Mouse (Mus musculus) A20 (cell line): ENCODE data around the gene Hdgfl3.
"Not testable (repeated sequence)": the region's sequence is repeated elsewhere in the genome, so short reads cannot be mapped to it uniquely, and the experiment has no call there.

Experiments
- DNase-seq: peaks from one replicate; pipeline ENCODE4 v3.0.0-alpha.2; 2011; ENCODE audit warnings: low read depth, low spot score

The Hdgfl3 gene

DNA sequence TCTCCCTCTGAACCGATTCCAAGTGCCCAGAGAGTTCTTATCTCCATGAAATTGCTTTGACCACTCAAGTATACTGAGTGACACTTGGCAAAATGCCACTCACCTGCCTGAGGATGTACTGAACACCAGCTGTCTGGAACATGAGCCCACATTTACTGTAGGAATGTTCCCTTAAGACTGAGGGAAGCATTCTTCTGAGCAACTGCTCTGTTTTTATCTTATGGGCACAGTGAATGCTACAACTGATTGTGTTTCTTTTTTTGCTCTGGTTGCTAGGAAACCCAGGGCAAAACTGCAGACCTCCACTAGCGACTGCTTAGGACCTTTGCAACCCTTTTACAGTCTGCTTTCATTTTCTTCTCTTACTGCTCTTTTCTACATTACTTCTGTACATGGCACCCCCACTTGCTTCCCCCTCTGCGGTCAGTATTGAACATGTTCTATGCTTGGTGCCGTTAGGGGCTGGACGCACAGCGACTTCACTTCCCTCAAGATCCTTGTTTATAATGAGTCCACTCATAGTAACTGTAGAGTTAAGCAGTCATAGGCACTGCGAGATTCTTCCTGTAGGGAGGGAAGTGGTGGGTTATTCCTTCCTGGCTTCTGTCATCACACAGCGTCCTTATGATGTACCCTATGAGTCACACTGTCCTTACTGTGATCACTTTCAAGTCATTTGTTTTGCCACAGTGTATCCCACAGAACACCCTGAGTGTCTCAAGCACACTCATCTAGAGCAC lies 79.5 kb downstream of the Hdgfl3 start:
- DNase-seq, result no peak

GRCm38 (mm10) chr7:81851706-81852105 lies 82.6 kb downstream of the Hdgfl3 start:
- no peak for DNase-seq

GRCm38 (mm10) chr7:81850171-81850570 lies 84.1 kb downstream of the Hdgfl3 start:
- no peak for DNase-seq

DNA sequence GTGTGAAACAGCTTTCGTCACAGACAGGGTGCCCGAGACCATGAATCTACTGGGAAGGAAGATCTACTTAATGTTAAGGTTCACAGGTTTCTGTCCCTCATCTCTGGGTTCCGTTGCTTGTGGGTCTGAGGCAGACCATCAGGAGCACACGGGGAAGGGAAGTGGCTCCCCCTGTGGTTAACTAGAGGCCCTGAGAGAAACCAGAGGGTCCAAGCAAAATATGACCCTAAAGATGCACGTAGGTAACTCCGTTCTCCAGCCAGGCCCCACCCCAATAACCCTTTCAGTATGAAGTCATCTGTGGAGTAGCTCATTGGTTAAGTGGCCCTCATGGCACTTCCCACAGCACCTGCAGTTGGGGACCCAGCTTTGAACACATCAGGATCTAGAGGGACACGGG lies 84.6 kb downstream of the Hdgfl3 start:
- no peak for DNase-seq

GRCm38 (mm10) chr7:81849214-81849613 lies 85.1 kb downstream of the Hdgfl3 start:
- DNase-seq, result peak; percentile 47

- DNase-seq, result no peak
Observed at GRCm38 (mm10) chr7:81847777-81848176, 86.5 kb downstream of the Hdgfl3 start.

- DNase-seq, result no peak
Observed at GRCm38 (mm10) chr7:81847010-81847409, 87.3 kb downstream of the Hdgfl3 start.

DNA sequence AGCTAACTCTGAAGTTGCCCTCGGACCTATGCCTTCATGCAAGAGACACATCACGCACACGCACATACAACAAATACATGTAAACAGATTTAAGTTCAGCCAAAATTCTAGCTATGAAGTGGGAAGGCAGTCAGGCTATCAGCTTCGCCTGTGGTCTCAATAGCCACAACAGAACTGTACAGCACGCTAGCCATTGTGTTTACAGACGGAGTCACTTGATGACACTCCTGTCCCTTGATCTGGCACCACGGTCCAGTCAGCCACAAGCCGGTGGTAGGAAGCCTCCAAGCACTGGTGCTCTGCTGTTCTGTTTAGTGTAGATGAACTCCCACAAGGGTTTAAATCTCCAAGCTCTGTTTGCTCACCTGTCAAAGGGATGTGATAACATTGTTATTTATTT lies 88.3 kb downstream of the Hdgfl3 start:
- DNase-seq, result no peak

DNA sequence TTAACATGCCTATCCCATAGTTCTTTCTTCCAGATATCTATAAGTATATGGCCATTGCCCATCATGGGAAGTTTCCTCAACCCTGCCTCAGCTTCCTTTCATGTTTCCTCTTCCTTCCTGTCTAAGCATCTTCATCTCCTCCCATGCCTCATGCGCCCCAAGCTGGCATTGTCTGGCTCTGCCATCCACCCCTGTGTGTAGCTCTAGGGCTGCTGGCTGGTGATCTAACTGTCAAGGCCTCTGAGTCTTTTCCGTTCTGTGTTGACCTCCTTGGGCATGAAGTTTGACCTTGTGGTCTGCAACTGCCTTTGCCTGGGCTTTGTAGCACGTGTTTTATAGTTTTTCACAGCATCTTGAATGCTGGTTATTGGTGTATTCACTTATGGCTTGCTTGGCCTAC lies 89.0 kb downstream of the Hdgfl3 start:
- no peak for DNase-seq

- no peak for DNase-seq
Observed at GRCm38 (mm10) chr7:81844801-81845200, 89.5 kb downstream of the Hdgfl3 start.

DNA sequence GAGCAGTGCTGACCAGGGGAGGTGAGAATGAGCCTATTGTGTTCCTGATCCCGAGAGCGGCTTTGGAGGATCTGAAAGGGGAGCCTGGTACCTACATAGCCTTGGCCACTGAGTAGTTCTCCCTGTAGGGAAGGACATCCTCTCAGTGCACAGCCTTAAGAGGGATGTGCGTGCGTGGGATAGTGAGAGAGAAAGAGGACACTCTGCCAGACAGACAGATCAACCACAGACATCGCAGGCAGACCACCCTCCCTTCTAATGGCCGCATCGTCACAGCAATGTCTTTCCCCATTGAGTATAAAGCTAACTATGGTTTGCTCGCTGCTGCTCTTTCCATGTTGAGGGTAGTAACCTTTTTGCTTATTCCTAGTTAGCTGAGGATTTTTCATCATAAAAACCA lies 90.4 kb downstream of the Hdgfl3 start:
- no peak for DNase-seq

GRCm38 (mm10) chr7:81842998-81843397 lies 91.3 kb downstream of the Hdgfl3 start:
- DNase-seq, result no peak

GRCm38 (mm10) chr7:81842141-81842540 lies 92.1 kb downstream of the Hdgfl3 start:
- DNase-seq, result no peak

- DNase-seq, result no peak
Observed at GRCm38 (mm10) chr7:81841439-81841838, 92.8 kb downstream of the Hdgfl3 start.

DNA sequence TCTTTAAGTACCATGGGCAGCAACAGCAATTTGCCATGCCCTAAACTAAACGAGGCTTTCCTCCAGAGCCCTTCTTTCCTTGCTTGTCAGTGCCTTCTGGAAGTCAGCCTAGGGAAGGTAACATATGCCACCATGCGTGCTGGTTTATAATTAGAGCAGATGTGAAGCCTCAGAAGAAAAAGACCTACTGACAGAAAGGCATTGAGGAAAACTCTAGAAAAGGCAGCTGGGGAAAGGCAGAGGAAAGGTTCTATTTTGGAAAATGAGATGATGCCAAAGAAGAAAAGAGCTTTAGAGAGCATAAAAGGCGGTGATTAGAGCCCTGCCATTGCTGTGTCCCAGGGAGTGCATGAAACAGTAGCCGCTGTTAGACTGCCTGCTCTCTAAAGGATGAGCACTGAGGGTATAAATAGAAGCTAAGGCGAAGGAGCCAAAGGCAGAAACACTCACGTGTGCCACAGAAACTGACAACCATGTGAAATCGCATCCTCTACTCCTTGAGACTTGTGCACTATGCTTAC lies 93.6 kb downstream of the Hdgfl3 start:
- no peak for DNase-seq

- DNase-seq, result no peak
Observed at GRCm38 (mm10) chr7:81839746-81840145, 94.5 kb downstream of the Hdgfl3 start.

DNA sequence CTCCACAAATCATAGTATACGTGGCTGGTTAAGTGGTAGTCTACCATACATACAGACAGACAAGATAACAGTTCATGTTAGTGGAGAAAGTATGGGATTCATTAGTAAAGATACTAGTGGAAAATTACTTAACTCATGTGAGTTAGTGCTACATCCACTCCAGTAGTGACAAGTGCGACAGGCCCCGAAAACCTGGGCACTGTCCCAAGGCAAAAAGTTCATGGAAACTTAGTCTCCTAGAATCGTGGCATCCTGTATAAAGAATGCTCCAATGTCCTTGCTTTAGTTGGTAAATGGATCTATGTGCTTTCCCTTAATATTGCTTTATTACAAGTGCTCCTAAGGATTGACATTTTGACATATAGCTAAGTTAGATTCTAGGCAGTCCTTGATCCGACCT lies 96.5 kb downstream of the Hdgfl3 start:
- DNase-seq, result not testable (repeated sequence)

DNA sequence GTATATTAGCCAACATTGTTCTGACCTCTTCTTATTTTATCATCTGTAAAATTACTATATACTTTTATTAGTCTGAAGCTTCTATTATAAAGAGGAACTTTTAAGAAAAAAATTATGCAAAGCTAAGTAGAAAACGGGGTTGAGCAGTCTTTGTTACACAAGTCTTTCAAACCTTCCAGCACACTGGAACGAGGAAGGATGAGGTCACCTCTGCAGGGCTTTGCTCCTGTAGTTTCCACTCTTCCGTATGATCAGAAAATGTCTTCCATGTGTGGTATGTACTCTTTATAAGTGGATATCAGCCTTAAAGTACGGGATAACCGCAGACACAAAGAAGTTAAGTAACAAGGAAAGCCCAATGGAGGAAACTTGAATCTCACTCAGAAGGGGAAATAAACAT lies 98.8 kb downstream of the Hdgfl3 start:
- no peak for DNase-seq

- DNase-seq, result peak; percentile 23
Observed at GRCm38 (mm10) chr7:81834847-81835246, 99.4 kb downstream of the Hdgfl3 start.
